Mouse (Mus musculus): ENCODE measurements around the gene Gm13420. TPM values are rescaled to one million over a fixed set of nuclear protein-coding genes. Genes with fewer than 3 reads are reported as not detected.

Gm13420 gene
- polyA plus RNA-seq, 1 experiment from 2014 or later, result not detected

DNA sequence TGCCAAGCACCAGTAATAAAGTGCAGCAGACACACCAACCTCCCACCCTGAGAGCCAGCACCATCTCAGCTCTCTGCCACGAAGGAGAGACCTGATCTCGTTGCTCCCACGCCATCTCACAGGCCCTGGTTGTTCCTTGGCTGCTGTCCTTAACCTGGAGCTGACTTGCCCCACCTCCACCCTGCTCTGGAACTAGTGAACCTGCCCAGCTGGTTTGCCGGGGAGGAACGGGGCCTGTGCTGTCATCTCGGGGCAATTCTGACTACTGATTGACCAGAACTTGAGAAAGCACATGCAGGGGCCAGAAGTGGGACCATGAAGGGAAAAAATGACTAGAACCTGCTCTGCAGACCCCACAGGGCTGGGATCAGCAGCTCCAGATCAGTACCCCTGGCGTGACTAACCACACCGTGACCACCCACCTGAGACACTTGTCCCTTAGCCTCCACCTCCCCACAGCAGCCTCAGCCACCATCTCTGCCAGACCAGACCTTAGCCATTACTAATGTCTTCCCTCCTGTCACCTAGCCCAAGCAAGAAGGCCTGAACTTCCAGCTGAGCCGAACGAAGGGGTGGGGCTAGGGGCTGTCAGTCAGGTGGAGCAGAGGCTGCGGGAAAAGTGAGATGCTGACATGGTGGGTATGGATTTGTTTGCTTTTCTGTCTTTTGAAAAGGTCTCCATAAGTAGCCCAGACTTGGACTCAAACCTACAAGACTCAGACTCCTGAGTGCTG lies 16.7 kb upstream of the Gm13420 start:
- H3K4me2 ChIP-seq, result no peak overlapping the region
- H3K27ac ChIP-seq, result peak overlapping the region; percentile 59; the same call in 1 of the 2 replicates
- H3K4me3 ChIP-seq, result no peak overlapping the region
- no peaks in the 10 kb centered on the region for H3K9me3 ChIP-seq
- peaks cover 3% of the 10 kb centered on the region; the same call in 1 of the 2 replicates for H3K4me1 ChIP-seq
- no peak overlapping the region for H3K9ac ChIP-seq
- WGBS, result 57% methylated on average over 11 of the region's 11 CpGs
- no peak for ATAC-seq (ENCODE audit: insufficient number of reproducible peaks, low FRiP score, low TSS enrichment, low read depth)
- peaks cover 4% of the 10 kb centered on the region; the same call in 1 of the 2 replicates for H3K36me3 ChIP-seq
- H3K27me3 ChIP-seq, result no peaks in the 10 kb centered on the region

DNA sequence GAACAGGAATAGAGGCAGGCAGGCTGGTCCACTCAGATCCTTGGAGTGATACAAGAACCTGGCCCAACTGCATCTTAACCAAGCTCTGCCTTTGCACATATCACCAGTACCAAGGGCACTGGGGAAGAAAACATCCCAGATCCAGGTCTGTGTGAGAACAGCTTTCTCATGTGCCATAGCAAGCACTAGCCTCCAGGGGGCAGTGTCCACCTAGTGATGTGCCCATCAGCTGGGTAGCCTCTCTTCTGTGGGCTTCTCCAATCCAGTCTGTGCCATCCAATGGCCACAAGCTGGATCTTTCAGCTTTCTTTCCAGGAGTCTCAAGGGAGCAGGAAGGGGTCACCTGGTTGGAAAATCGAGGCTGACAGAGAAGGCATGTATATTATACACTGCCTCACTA lies 13.3 kb upstream of the Gm13420 start:
- WGBS, result 4% methylated on average over 1 of the region's 1 CpGs

DNA sequence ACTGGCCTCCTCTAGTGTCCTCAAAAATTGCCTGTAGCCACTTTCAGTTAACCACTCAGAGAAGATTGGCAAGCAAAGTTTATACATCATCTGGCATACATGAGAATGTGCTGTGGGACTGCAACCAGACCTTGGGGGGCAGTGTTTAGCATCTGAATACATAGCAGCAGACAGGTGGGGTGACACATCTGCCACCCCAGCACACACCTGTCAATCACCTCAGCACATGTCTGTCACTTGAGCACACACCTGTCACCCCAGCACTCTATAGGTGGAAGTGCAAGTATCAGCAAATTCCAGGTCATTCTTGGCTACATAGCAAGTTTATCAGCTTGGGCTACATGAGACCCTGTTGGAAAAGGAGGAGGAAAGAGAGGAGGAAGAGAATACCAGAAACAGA lies 4.2 kb upstream of the Gm13420 start:
- peaks cover 10% of the 10 kb centered on the region; the same call in 1 of the 2 replicates for H3K4me1 ChIP-seq
- no peaks in the 10 kb centered on the region for H3K36me3 ChIP-seq
- no peak overlapping the region for H3K4me3 ChIP-seq
- no peak overlapping the region for H3K9ac ChIP-seq
- no peak overlapping the region for H3K4me2 ChIP-seq
- no peaks in the 10 kb centered on the region for H3K9me3 ChIP-seq
- ATAC-seq (ENCODE audit: insufficient number of reproducible peaks, low FRiP score, low TSS enrichment, low read depth), result no peak
- H3K27ac ChIP-seq, result no peak overlapping the region
- H3K27me3 ChIP-seq, result peaks cover 32% of the 10 kb centered on the region

More for the DNA sequence above, 13.3 kb upstream of the Gm13420 start:
- H3K36me3 ChIP-seq, result no peaks in the 10 kb centered on the region
- H3K4me3 ChIP-seq, result no peak overlapping the region
- no peaks in the 10 kb centered on the region for H3K27me3 ChIP-seq
- no peaks in the 10 kb centered on the region for H3K9me3 ChIP-seq
- peaks cover 3% of the 10 kb centered on the region; the same call in 1 of the 2 replicates for H3K4me1 ChIP-seq
- H3K4me2 ChIP-seq, result no peak overlapping the region
- ATAC-seq (ENCODE audit: insufficient number of reproducible peaks, low FRiP score, low TSS enrichment, low read depth), result no peak
- no peak overlapping the region for H3K27ac ChIP-seq
- no peak overlapping the region for H3K9ac ChIP-seq

DNA sequence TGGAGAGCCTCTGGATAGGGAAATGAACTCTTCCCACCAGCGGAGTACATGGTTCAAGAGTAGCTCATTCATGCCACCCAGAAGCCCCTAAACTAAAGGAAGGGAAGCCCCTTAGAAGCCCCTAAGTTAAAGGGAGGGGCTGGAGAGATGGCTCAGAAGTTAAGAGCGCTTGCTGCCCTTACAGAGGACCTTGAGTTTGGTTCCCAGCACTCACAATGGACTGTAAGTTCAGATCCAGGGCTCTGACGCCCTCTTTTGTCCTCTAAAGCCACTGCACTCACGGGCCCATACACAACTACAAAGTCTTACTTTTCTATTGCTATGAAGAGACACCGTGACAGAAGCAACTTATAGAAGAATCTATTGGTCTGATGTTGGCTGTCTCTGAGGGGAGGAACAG lies 912 bp upstream of the Gm13420 start:
- no peaks in the 10 kb centered on the region for H3K9me3 ChIP-seq
- WGBS, result 85% methylated on average over 5 of the region's 5 CpGs
- H3K9ac ChIP-seq, result no peak overlapping the region
- H3K27me3 ChIP-seq, result peaks cover 57% of the 10 kb centered on the region
- ATAC-seq (ENCODE audit: insufficient number of reproducible peaks, low FRiP score, low TSS enrichment, low read depth), result no peak
- H3K27ac ChIP-seq, result no peak overlapping the region
- H3K36me3 ChIP-seq, result no peaks in the 10 kb centered on the region
- peaks cover 13% of the 10 kb centered on the region for H3K4me1 ChIP-seq
- no peak overlapping the region for H3K4me3 ChIP-seq
- H3K4me2 ChIP-seq, result no peak overlapping the region

DNA sequence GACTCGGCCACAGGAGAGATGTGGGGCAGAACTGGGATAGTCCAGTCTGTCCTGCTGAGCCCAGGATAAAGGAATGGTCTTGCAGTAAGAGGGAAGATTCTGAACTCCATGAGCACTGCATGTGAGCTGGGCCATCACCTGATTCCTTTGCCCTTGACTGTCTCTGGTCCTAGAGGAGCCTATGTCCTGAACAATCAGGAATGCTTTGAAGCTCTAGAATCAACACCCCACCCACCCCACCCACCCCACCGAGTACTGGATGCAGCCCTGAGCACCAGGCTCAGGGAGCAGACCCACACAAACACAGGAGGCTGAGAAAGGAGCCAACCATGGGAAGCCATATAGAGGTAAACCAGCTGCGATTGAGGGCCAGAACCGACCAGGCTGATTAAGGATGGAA lies 3.0 kb downstream of the Gm13420 start:
- ATAC-seq (ENCODE audit: insufficient number of reproducible peaks, low FRiP score, low TSS enrichment, low read depth), result no peak
- Histone ChIP-seq H3K9ac (no peak overlapping the region), H3K4me3 (no peak overlapping the region), H3K4me2 (no peak overlapping the region), H3K27ac (no peak overlapping the region), H3K9me3 (no peaks in the 10 kb centered on the region), H3K4me1 (peaks cover 18% of the 10 kb centered on the region), H3K36me3 (no peaks in the 10 kb centered on the region), H3K27me3 (peaks cover 75% of the 10 kb centered on the region)
- 78% methylated on average over 4 of the region's 4 CpGs for WGBS

DNA sequence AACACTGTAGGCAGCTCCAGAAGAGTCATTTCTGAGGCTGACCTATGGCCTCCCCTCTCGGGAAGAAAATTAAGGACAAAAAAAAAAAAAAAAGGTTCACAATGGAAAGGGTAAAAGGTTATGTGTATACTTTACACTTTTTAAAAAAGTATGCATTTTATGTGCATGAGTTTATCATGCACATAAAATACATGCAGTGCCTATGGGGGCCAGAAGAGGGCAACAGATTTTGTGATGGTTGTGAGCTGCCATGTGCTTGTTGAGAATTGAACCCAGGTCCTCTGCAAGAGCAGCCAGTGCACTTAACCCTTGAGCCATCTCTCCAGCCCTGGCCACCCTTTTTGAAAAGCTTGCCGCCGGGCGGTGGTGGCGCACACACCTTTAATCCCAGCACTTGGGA lies 3.6 kb downstream of the Gm13420 start:
- ATAC-seq (ENCODE audit: insufficient number of reproducible peaks, low FRiP score, low TSS enrichment, low read depth), result no peak
- H3K27me3 ChIP-seq, result peaks cover 69% of the 10 kb centered on the region
- no peak overlapping the region for H3K27ac ChIP-seq
- peaks cover 18% of the 10 kb centered on the region for H3K4me1 ChIP-seq
- no peaks in the 10 kb centered on the region for H3K36me3 ChIP-seq
- WGBS, result 42% methylated on average over 5 of the region's 5 CpGs
- peak overlapping the region; percentile 62; the same call in 1 of the 2 replicates for H3K4me2 ChIP-seq
- no peaks in the 10 kb centered on the region for H3K9me3 ChIP-seq
- H3K4me3 ChIP-seq, result no peak overlapping the region
- no peak overlapping the region for H3K9ac ChIP-seq

DNA sequence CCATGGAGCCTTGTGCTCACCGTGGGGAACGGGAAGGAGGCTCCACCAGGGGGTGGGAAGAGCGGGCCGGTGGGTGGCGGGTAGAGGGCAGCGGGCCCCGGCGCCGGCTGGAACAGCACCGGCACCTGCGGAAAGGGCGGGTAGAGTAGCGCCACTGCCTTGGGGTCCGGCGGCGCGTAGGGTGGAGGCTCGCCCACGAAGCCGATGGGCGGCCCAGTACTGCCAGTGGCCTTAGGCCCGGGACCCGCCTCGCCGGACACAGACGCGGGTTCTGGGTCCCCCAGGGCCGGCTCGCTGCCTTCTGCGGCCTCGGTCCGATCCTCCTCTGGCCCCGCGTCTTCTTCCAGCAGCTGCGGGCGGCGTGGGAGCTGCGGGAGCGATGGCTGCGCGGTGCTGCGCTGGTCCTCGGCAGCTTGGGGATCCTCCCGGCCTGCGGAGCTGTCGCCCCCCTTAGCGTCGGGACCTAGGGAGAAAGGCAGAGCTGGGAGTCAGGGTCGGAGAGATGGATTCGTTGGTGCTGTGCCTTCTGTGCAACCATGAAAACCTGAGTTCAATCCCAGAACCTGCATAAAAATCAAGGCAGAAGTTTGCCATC lies 4.2 kb downstream of the Gm13420 start:
- Histone ChIP-seq H3K9ac (peak overlapping the region; percentile 28; the same call in 1 of the 2 replicates), H3K27me3 (peaks cover 63% of the 10 kb centered on the region), H3K9me3 (no peaks in the 10 kb centered on the region), H3K4me1 (peaks cover 18% of the 10 kb centered on the region), H3K4me3 (peak overlapping the region; percentile 36), H3K27ac (no peak overlapping the region), H3K4me2 (peak overlapping the region; percentile 62), H3K36me3 (no peaks in the 10 kb centered on the region)
- ATAC-seq (ENCODE audit: insufficient number of reproducible peaks, low FRiP score, low TSS enrichment, low read depth), result no peak
- whole genome bisulfite sequencing, result 2% methylated on average over 50 of the region's 50 CpGs

DNA sequence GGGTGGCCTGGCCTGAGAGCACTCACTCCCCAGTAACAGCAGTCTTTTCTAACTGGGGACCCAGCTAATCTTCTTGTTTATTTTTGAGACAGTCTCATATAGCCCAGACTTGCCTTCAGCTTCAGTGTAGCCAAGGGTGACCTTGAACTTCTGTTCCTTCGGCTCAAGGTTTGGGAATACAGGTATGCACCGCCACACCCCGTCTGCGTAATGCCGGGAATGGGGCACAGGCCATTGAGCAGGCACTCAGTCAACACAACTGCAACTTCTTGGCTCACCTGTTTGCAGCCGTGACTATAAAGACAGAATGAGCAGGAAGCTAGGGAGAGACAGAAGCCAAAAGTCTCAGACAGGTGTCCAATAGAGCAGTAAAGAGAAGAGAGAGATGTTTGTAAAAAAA lies 7.2 kb downstream of the Gm13420 start:
- H3K9me3 ChIP-seq, result no peaks in the 10 kb centered on the region
- no peak overlapping the region for H3K9ac ChIP-seq
- H3K4me3 ChIP-seq, result no peak overlapping the region
- peaks cover 39% of the 10 kb centered on the region for H3K27me3 ChIP-seq
- WGBS, result 90% methylated on average over 6 of the region's 6 CpGs
- no peak for ATAC-seq (ENCODE audit: insufficient number of reproducible peaks, low FRiP score, low TSS enrichment, low read depth)
- H3K27ac ChIP-seq, result no peak overlapping the region
- peaks cover 8% of the 10 kb centered on the region for H3K4me1 ChIP-seq
- peaks cover 11% of the 10 kb centered on the region for H3K36me3 ChIP-seq
- H3K4me2 ChIP-seq, result no peak overlapping the region

DNA sequence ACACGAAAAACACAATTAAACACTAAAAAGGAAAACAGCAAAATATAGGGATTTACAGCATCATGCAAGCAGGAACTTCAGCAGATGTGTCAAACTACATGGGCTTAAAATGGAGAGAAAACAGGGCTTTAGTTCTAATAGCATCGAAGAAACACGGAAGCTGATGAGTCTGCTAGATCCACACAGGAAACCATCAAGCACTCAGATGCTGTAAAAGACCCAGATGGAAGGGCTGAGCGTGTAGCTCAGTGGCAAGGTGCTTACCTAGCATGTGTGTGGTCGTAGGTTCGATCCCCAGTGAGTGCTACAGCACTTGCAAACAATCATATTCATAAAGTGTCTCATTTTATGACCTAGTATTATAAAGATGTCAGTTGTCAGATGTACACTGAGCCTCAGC lies 10.3 kb downstream of the Gm13420 start:
- no peak overlapping the region for H3K9ac ChIP-seq
- H3K4me2 ChIP-seq, result no peak overlapping the region
- H3K4me3 ChIP-seq, result no peak overlapping the region
- WGBS, result 88% methylated on average over 6 of the region's 6 CpGs
- H3K36me3 ChIP-seq, result peaks cover 42% of the 10 kb centered on the region
- H3K27me3 ChIP-seq, result peaks cover 11% of the 10 kb centered on the region
- ATAC-seq (ENCODE audit: insufficient number of reproducible peaks, low FRiP score, low TSS enrichment, low read depth), result no peak
- no peak overlapping the region for H3K27ac ChIP-seq
- H3K4me1 ChIP-seq, result no peaks in the 10 kb centered on the region
- no peaks in the 10 kb centered on the region for H3K9me3 ChIP-seq

DNA sequence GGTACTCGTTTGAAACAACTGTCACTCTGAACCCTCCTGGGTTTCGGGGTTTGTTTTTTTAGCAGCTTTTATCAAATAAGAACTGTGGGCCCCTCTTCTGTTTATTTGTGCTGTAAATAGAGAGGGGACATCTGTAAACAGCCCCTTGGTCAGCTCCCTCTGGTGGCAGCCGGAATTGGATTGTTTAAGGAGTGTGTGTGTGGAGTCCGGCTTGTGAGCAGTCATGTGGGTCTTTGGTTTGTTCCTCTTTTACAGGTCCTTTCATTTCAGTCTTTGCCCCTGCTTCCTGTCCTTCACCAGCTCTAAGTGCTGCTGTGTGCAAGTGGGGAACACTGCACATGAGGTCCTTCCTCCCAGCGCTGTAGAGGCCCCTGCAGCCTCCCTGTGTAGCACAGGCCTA lies 12.1 kb downstream of the Gm13420 start:
- no peak for ATAC-seq (ENCODE audit: insufficient number of reproducible peaks, low FRiP score, low TSS enrichment, low read depth)
- Histone ChIP-seq H3K9me3 (no peaks in the 10 kb centered on the region), H3K4me2 (no peak overlapping the region), H3K9ac (no peak overlapping the region), H3K36me3 (peaks cover 57% of the 10 kb centered on the region), H3K4me3 (no peak overlapping the region), H3K4me1 (no peaks in the 10 kb centered on the region), H3K27me3 (no peaks in the 10 kb centered on the region; the same call in 1 of the 2 replicates), H3K27ac (no peak overlapping the region)
- WGBS, result 57% methylated on average over 5 of the region's 5 CpGs

DNA sequence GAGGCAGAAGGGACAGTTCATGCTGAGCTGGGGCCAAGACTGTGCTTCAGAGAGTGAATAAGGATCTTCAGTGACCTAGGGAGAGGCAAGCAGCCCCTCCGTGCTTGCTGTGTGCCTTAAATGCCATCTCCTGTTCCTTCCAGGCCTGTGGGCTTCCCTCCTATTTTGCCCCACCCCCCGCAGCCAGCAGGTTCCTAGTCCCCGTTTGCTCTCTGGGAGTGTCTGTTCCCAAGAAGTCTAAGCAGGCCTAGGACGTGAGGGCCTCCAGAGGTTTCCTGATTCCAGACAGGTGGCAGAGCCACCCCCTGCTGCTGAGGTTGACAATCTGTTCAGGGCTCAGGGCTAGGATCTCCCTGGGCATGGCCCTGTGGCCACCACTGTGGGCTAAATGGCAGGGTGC lies 12.7 kb downstream of the Gm13420 start:
- no peaks in the 10 kb centered on the region for H3K9me3 ChIP-seq
- H3K4me3 ChIP-seq, result no peak overlapping the region
- peaks cover 63% of the 10 kb centered on the region for H3K36me3 ChIP-seq
- H3K4me1 ChIP-seq, result no peaks in the 10 kb centered on the region
- WGBS, result 60% methylated on average over 4 of the region's 4 CpGs
- no peak overlapping the region for H3K4me2 ChIP-seq
- H3K9ac ChIP-seq, result no peak overlapping the region
- no peaks in the 10 kb centered on the region; the same call in 1 of the 2 replicates for H3K27me3 ChIP-seq
- ATAC-seq (ENCODE audit: insufficient number of reproducible peaks, low FRiP score, low TSS enrichment, low read depth), result 0 out of 2 replicates have a peak, but pooled peaks have one; percentile 15
- no peak overlapping the region for H3K27ac ChIP-seq

DNA sequence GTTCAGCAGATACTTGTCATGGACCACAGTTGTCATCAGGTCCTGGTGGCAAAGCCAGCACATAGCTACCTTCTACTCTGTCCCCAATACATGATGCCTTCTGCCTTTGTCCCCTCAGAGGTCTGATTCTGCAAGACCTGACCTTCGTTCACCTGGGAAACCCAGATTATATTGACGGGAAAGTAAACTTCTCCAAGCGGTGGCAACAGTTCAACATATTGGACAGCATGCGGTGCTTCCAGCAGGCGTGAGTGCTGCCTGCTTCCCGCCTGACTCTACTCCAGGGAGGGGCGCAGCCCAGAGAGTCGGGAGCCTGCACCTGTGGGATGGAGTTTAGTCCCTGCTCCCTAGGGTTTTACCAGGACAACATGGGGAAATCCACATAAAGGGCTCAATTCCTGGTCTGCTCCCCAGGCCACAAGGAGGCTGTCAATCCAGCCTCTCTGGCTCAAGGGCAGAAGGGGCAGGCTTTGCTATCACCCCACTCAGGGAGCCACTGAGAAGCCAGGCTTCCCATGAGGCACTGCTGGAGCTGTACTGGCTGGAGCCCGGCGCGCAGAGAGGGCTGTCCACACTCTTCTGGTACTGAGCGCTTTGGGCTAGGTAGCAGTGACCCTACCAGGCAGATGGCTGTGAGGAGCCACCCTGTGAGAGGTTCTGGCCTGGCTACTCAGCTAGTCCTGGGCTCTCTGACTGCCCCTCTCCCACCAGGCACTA lies 14.1 kb downstream of the Gm13420 start:
- no peaks in the 10 kb centered on the region for H3K4me1 ChIP-seq
- H3K4me2 ChIP-seq, result no peak overlapping the region
- peaks cover 77% of the 10 kb centered on the region for H3K36me3 ChIP-seq
- WGBS, result 86% methylated on average over 12 of the region's 12 CpGs
- no peak overlapping the region for H3K27ac ChIP-seq
- no peak for ATAC-seq (ENCODE audit: insufficient number of reproducible peaks, low FRiP score, low TSS enrichment, low read depth)
- no peak overlapping the region for H3K4me3 ChIP-seq
- no peaks in the 10 kb centered on the region for H3K27me3 ChIP-seq
- no peaks in the 10 kb centered on the region for H3K9me3 ChIP-seq
- H3K9ac ChIP-seq, result no peak overlapping the region
